Mouse (Mus musculus) left cerebral cortex, adult 9 months (tissue): ENCODE measurements at regions not wholly inside any gene's neighbourhood (a gene's known extent, or its start where the extent isn't known, plus 50 kb on each side); places are given as distances from the start of the nearest gene placed in this dataset.

Experiments
- DNase-seq, 2 experiments: peaks; one replicate each; pipeline ENCODE4 v3.0.0; 2022; ENCODE audit warnings: low spot score in 2 of 2

DNA sequence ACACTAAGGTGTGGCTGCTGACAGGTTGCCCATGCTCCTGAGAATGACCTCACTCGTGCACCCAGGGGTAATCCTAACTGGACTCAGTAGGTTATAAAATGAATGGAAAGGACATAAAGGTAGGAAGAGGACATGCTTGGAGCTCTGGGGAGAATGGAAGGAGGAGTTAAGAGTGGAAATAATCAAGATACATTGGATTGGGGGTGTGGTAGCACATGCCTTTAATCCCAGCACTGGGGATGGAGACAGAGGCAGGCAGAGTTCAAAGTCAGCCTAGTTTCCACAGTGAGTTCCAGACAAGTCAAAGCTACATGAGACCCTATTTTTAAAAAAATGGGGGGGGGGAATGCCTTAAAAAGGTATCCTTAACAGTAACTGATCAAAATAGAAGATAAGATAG lies 167.9 kb upstream of the Hnrnpa3 start:
- no peak for DNase-seq

GRCm38 (mm10) chr2:75491789-75492500 lies 167.1 kb upstream of the Hnrnpa3 start:
- no peak for DNase-seq

- no peak for DNase-seq
Observed at GRCm38 (mm10) chr2:75492501-75492898, 166.6 kb upstream of the Hnrnpa3 start.

GRCm38 (mm10) chr2:75496606-75497240 lies 162.3 kb upstream of the Hnrnpa3 start:
- no peak for DNase-seq

DNA sequence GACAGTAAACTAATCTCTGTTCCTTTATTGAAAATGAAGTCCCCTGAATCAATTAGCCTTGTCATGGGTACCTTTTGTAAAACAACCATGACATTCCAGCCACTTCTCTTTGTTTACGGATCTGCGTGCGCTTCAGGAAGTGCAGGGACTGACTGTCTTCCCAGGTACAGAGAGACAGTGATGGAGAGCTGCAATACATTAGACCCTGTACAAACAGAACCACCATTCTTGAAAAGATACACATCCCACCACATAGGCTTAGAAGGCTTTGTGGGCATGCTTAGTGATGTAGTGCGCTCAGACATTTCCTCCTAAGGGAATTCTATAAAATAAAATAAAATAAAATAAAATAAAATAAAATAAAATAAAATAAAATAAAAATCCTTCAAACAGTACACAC lies 148.8 kb upstream of the Hnrnpa3 start:
- no peak for DNase-seq

DNA sequence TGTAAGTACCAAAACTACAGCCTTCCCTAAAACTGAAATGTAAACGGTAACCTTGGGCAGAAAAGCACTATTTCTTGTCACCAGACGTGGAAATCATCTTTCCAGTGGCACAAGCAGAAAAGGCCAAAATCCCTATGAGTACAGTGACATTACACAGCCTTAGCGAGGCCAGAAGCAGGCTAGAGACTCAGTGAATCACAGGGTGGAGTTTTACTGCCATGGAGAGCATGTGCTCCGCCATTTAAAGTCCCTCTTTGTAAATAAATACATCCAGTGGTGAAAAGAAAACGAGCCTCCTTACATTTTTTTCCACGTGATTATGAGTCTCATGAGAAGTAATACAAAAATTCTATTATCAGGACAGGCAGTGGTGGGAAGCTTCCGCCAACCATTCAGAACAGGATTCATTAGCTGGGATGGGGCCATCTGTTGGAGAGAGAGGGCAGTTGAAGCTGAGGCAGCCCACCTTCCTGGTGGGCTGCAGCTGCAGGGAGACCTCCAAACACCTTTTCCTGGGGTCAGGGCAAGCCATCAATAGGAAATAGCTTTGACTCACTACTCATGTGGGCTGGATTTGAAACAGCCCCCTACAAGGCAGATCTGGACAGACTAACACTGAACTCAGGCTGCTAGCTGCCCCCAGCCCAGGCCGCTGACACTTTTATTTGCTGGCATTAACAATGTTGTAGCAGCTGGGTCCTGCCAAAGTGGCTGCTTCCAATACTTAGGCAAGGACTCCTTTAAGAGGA lies 146.5 kb upstream of the Hnrnpa3 start:
- DNase-seq: no peak

GRCm38 (mm10) chr2:75514171-75514570 lies 144.9 kb upstream of the Hnrnpa3 start:
- no peak for DNase-seq

DNA sequence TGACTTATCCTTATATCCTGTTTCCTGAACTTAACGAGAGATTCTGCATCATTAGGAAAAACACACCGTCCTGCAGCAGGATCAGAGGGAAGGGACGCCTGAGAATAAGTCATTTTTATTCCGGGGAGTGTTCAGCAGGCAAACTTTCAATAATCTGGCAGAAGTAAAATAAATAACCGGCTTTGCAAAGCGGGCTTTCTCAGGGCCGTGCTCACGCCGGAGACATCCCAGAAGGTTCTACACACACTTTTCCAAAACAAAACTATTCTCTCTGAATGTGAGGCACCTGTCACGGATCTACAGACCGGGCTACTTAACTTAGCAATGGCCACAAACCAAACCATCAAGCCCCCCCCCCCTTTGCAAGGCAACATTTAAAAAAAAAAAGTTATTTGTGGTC lies 142.8 kb upstream of the Hnrnpa3 start:
- DNase-seq: no peak

DNA sequence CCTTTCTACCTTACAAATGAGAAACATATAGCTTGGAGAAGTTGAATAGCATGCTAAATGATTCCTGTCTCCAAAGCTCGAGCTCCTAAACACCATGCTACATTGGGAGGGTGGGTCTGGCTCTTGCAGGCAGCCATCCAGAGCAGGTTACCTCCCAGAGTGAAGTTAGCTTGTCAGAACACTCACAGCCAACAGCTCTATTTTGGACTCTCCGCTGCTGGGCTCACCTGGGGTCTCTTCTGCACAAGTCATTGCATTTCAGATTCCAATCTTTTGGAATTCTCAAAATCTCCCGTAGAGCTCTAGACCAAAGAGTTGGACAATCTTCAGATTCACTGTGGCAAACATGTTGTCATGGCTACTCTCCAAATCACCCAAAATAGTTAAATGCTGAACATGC lies 142.0 kb upstream of the Hnrnpa3 start:
- no peak for DNase-seq

- no peak for DNase-seq
Observed at GRCm38 (mm10) chr2:75518607-75519006, 140.5 kb upstream of the Hnrnpa3 start.

DNA sequence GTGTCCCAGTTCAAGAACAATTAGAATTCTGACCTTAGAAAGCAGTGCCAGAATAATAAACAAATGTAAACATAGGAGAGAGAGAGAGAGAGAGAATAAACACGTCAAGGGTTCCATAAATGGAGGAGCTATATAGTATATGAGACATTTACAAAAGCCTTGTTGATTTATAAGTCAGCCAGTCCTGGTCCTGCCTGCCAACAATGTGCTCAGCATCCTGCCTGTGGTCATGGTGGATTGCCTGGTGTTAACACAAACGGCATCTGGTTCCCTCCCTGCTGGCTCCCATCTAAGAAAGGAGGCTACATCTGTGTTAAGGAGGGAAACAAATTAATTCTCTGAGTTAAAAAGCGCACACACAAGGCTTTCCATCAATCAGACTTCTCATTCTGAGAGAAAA lies 133.5 kb upstream of the Hnrnpa3 start:
- DNase-seq: no peak

DNA sequence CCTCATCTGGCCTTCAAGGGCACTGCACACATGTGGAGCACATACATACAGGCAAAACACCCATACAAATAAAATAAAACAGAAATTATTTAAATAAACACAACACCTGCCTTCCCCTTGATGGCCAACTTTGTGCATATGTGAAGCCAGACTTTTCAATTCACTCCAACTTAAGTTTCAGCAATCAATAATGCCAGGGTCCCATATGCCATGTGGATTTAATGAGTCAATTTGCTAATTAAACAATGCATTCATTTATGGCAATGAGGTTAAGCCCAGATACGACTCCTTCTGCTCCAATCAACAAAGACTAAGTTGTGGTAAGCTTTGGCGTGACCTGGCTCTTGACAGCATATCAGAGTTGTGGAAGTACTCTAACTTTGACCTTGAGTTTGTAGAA lies 130.4 kb upstream of the Hnrnpa3 start:
- no peak for DNase-seq

- DNase-seq: no peak
Observed at GRCm38 (mm10) chr2:75538114-75538513, 120.9 kb upstream of the Hnrnpa3 start.

DNA sequence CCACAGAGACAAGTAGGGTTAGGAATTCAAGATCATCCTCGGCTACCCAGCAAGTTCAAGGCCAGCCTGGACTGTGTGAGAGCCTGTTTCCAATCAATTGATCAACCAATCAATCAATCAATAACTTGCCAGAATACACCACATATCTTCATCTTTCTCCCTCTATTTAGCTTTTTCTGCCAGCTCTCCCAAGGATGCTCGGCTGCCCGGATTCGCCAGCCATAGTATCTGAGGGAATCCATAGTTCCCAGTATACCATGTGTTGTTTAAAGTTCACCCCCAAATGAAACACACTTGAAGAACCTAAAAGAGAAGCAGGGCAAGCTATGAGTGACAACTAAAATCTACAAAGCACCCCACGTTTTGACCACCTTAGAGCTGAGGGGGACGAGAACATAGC lies 119.3 kb upstream of the Hnrnpa3 start:
- no peak for DNase-seq

DNA sequence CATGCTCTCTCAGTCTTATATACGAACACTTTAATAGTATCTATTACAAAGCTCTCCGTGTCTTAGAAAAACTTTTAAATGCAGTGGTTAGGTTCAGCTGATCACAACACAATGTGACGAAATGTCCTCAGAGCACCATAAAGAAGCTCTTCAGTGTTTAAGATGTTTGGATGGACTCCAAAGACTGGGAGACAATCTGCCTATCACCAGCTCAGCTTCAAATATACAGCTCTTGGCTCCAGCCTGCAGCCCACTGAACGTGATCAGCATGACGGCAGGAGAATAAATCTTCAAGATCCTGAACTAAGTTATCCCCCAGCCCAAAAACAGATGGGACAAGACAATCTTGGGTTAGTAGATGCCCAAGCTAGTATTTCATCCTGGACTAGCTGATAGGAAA lies 116.7 kb upstream of the Hnrnpa3 start:
- no peak for DNase-seq

- no peak for DNase-seq
Observed at GRCm38 (mm10) chr2:75542781-75543180, 116.3 kb upstream of the Hnrnpa3 start.

DNA sequence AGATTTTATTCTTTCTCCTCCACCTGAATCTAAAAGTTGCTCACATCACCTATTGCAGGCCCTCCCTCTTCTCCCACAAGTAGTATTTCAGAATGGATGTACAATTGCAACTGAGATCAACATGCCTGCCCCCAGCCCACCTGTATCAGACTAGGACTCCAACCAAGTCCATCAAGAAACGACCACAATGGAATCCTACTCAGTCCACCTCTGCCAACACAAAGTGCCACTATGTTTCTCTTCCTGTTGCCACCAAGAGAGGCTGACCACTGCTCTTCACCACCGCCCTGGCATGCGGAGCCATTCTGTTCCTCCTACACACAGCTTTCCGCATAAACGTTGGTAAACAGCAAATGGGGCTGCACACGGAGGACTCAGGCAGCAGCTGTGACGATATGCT lies 113.1 kb upstream of the Hnrnpa3 start:
- DNase-seq: no peak

DNA sequence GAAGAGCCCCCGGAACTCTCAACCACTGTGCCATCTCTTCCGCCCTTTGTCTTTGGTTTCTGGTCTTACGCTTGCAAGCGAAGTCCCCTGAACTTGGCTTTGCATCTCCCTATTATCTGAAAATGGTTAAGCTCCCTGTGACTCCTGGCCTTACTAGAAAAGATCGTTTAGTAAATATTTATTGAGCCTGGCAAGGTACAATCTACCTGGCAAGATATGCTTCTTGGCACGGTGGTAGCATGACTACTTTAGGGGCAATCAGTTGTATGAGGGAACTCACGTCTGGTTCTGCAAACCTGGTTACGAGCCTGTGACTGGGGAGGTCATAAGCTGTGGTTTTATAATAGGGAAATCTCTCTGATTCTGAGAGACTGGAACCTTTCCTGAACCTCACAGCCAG lies 103.4 kb upstream of the Hnrnpa3 start:
- DNase-seq: no peak

GRCm38 (mm10) chr2:75556744-75557143 lies 102.3 kb upstream of the Hnrnpa3 start:
- DNase-seq: no peak

DNA sequence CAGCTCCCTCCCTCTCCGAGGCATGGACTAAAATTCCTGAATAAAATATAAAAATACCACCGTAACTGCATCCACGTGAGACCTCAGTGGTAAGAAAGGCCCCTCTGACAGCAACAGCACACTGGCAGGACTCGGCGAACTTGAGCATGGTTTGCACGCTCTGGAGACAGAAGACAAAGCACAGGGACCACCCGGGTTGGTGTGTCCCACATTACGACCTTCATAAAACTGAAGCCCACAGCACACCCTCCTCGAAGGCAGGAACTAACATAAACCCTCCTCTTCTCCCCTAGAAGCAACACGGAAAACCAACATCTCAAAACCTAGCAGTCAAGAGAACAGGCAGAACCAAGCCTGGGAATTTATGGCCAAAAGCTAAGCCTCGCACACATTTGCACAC lies 101.7 kb upstream of the Hnrnpa3 start:
- DNase-seq: no peak

- no peak for DNase-seq
Observed at GRCm38 (mm10) chr2:75559920-75560319, 99.1 kb upstream of the Hnrnpa3 start.

- no peak for DNase-seq
Observed at GRCm38 (mm10) chr2:75563253-75563913, 95.7 kb upstream of the Hnrnpa3 start.

GRCm38 (mm10) chr2:75564809-75565208 lies 94.3 kb upstream of the Hnrnpa3 start:
- no peak for DNase-seq
